Mouse (Mus musculus) lung, postnatal 14 days (tissue): ENCODE results near the gene Tfcp2l1.
"Not testable (repeated sequence)": the region's sequence is repeated elsewhere in the genome, so short reads cannot be mapped to it uniquely, and the experiment has no call there.

Experiments used
- DNase-seq: peaks from one replicate; pipeline ENCODE4 v3.0.0; 2021

Tfcp2l1 gene

DNA sequence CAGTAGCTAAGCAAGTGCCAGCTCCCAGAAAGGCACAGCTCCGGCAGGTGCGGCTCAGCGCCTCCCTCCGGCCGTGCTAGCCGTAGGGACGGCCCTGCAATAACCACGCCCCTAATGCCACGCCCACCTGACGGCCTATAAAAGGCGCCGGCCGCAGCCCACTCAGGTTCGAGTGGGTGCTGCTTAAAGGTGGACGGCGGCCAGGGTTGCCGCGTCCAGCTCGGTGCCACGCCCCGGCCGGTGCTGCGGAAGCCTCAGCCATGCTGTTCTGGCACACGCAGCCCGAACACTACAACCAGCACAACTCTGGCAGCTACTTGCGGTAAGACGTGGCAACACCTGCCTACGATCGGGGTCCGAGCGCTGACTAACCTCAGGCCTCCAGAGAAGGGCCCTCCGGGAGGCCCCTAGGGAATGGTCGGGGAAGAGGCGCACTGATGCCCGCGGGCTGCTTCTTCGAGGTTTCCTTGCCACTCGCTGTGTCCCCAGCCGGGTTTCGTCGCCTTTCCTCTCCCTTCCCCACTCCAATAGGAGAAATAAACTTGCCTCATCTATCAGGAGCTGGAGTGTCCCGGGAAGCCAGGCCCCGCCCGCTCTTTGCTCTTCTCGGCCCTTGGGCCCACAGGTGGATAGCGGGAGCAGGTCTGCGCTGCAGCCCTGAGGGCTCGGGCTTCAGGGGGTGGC, at the start of gene Tfcp2l1:
Gene Tfcp2l1, plus strand, starts transcription at position 165 of the 684 bp plus-strand sequence.
- DNase-seq, result peak; percentile 87

DNA sequence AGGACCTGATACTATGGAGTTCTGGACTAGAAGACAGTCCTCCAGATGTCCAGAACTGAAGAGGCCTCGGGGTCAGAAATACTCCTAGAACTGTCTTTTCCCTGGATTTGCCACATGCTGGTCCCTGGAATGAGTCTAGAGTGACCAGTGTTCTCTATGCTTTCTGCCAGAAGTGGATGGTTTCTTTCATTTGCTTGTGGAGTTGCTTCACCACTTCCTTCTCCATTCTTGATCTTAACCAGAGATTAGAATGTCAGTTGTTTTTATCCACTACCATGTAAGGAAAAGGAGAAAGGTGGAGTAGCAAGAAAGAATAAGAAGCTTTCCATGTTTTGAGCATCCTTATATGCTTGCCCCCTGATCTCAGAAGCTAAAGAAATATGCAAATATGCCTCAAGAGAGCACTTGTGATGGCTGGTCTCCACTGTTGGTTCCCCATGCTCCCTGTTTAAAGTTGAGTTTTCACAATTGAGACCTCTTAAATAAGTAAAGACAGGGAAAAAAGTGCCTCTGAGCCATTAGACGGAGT, 47.5 kb upstream of the Tfcp2l1 start:
- DNase-seq, result no peak

DNA sequence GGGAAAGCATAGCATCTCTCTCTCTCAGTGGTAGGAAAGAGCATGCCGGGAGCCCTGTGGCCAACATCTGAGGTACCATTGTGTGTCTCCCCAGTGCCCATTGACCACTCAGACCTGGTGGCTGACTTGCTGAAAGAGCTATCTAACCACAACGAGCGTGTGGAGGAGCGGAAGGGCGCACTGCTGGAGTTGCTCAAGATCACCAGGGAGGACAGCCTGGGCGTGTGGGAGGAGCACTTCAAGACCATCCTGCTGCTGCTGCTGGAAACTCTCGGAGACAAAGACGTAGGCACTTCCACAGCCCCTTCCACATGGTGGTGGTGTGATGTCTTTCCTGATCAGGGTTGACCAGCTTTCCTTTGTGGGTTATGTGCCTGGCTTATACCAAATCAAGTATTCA, 46.6 kb upstream of the Tfcp2l1 start:
- DNase-seq, result no peak

DNA sequence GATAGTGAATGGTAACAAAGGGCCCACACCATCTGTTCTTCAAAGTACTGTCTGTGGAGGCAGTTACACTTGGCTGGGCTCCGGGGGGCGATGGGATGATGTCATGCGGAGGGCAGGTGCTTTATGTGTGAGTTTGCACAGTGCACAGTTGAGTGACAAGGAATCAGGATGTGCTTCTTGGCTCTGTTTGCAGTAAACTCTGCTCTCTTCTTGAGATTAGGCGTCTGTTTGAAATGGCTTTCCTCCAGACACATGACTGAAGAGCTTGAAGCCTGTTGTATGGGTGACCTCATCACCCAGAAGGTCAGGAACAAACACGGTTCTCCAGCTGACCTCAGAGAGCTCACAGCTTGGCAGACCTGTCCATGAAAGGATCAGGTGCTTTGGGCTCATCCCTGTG, 38.0 kb upstream of the Tfcp2l1 start:
- peak; percentile 12 for DNase-seq

DNA sequence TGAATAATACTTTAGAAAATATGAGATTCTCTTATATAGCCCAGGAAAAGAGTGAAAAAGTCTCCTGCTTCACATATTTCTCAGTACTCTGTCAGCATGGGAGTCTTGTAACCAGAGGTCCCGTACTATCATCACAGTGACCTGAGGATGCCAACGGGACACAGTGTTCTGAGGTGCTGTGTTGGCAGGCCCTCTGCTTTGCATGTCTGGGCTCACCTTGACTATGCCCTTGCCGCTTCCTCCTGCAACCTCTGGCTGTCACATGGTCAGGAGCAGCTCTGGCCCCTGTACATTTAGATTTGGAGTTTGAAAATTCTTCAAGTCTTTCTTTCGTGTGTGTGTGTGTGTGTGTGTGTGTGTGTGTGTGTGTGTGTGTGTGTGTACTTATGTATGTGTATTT, 34.8 kb upstream of the Tfcp2l1 start:
- no peak for DNase-seq

DNA sequence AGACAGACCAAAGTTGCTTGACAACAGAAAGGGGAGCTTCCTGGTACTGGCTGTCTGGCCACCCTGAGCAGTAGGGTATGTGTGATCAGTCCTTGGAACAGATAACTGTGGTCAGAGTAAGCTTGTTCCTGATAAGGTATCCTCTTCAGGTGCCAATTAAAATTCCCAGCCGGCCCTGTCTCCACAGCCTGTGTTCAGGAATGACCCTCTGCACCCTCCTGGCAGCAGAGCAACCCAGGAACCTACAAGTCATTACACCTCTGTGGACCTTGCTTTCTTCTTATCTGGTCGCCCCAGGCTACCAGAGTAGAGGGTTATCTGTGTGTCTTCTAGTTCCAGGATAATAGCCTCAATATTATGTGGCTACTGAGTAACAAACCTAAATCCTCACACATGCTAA, 32.4 kb upstream of the Tfcp2l1 start:
- DNase-seq, result no peak

DNA sequence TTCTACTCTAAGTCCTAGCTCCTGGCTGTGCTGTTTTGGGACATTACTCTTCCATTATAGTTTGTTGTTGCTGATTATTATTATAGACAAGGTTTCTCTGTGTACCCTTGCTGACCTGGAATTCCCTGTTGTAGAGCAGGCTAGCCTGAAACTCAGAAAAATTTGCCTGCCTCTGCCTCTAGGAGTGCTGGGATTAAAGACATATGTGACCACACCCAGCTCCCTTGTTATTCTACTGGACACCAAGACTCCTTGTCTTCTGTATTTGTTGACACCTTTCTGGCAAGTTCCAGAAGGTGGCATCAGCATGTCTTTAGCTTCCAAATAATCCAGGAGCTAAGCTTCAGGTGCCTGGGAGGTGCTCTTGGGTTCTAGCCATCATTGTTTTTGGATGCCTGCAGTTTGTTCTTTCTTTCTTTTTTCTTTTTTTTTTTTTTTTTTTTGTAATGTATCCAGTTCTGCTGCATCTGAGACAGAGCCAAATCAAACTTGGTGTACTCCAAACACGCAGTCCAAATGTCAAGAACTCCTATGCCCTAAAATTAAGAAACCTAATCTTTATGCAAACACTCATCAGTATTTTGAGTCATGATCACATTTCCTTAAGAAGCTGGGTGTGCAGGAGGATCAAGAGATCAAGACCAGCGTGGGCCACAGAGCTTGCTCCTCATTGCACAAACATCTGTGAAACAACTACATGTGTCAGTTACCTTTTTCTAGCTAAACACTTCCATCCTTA, 30.1 kb upstream of the Tfcp2l1 start:
- no peak for DNase-seq

DNA sequence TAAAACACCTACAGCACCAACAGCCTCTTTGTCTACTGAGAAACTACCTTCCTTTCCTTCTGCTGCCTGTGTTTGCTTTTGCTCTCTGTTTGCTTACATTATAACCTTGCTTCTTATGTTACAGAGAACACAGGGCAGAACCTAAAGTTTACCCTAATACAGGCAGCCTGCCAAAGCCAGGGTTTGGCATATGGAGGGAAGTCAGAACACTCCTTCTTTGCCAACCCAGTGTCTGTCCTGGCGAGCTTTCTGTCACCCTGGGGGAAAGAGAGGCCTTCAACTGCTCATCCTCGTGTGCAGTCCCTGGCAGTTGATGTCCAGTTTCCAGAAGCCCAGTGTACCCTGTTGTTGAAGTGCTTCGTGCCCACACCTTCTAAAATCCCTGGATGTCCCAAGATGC, 29.4 kb upstream of the Tfcp2l1 start:
- DNase-seq, result peak; percentile 15

DNA sequence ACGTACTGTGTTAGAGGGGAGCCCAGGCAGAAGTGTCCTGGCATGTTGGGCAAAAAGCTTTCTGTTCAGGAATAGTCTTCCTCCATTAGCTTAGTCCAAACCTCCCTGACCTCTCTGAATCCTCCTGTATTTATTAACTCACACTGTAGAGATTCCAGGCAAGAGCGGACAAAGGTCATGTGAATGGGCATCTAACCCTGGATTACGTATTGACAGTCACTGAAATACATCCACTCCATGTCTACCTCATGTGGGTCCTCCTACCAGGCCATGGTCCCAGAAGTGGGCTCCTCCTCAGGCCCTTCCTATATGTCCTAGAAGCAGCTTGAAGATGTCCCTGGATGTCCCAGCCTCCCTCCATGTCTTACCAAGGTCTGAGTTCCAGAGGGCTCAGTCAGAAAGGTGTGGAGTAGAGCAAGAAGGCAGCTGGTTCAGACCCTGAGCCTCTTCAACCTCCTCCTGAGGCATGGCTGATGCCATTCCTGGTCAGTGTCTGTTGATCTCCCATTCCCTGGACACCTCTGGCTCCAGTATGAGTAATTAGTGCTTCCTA, 14.0 kb upstream of the Tfcp2l1 start:
- no peak for DNase-seq

DNA sequence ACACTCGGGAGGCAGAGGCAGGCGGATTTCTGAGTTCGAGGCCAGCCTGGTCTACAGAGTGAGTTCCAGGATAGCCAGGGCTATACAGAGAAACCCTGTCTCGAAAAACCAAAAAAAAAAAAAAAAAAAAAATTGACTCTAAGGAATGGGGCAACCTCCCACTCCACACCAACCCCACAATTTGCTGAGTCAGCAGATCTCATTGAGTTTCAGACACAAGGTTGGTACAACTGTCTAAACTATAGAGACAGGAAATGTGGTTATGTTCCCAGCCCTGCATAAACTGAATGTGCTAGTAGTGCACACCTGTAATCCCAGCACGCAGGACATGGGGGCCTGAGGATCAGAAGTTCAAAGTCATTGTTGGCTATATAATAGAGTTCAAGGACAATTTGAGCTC, 6.7 kb upstream of the Tfcp2l1 start:
- not testable (repeated sequence) for DNase-seq

DNA sequence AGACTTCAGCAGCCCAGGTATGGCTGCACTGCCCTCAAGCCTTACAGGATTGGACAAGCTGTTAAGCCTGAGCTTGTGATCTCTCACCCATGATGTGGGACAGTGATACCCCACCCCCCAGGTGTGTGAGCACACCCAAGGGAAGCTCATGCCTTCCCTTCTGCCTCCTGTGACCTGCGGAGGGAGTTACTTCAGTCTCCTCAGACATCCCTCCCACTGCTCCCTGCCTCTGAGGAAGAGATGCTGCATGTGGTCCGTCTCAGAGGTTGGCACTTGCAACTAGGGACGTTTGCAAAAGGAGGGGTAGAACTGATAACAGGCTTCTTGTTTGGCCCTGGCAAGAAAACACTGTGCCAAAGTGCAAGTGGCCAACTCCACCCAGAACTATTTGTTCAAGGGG, 4.9 kb upstream of the Tfcp2l1 start:
- DNase-seq, result no peak

DNA sequence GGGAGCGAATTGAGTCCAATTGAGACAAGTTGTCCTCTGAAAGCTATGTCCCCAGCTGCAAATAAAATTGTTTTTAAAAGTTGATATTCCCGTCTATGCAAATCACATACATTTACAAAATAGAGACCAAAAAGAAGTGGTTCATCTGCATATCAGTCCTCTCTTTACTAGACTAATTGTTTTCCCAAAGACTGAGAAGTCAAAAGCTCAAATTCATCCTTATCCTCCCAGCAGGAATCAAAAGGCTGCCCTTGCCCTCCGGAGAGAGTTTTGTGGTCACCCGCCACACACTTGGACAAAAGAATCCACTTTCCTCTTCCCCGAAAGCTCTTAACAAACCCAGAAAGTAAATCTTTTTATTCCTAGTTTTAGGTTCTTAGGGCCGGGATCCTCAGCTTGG, 2.3 kb upstream of the Tfcp2l1 start:
- no peak for DNase-seq

DNA sequence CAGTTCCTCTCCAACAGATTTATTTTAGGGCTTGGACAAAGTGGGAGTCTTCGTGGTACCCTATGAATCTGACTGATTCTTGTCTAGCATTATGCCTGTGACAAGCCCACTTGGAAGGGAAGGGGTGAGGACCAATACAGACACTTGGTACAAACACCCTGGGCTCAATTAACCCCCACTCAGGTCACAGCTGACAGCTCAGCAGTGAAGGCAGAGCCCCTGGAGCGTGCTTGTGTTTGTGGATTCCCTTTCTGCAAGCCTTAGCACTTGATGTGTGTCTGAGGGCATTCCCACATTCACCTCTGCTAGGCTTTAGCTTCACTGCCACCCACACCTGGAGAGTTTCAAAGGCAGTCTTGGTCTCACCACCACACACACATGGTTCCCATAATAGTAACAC, 1.8 kb upstream of the Tfcp2l1 start:
- no peak for DNase-seq

DNA sequence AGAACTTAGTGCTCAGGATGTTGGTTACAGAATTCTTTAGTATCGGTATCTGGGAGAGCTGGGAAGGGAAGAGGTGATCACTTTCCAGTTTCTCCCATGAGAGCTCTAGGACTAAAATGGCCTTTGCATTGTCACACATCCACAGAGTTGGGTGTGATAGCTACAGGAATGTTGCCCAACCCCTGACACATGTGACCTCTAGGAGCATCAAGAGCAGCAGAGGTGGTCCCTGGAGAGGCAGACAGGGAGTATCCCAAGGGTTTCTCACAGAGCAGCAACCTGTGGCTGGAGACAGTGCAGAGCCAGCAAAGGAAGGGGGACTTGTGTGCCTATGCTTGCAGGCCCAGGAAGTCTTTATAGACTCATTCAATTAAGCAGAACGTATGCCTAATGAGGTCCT, 1.3 kb upstream of the Tfcp2l1 start:
- DNase-seq, result no peak

DNA sequence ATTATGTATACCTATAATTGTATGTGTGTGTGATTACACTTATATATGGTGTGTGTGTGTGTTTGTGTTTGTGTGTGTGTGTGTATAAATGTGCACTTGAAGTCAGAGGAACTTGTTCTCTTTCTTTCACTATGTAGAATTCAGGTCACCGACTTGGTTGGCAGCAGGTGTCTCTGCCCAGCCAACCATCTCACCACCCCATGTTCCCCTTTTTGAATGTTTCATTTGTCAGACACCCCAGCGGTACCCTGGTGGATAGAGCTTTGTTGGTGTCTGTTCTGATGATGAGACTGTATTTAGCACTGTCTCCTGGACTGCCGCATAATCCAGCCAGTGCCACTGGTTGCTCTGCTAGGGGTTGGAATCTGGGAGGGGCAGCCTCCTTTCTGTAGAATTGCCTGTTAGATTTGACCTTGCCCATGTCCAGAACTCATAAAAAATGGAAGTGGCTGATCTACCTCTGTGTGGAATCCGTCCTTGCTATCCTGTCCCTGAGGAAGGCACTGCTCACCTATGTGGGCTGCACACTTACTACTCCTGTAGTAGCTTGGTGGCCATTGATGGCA, 5.8 kb downstream of the Tfcp2l1 start:
- no peak for DNase-seq

DNA sequence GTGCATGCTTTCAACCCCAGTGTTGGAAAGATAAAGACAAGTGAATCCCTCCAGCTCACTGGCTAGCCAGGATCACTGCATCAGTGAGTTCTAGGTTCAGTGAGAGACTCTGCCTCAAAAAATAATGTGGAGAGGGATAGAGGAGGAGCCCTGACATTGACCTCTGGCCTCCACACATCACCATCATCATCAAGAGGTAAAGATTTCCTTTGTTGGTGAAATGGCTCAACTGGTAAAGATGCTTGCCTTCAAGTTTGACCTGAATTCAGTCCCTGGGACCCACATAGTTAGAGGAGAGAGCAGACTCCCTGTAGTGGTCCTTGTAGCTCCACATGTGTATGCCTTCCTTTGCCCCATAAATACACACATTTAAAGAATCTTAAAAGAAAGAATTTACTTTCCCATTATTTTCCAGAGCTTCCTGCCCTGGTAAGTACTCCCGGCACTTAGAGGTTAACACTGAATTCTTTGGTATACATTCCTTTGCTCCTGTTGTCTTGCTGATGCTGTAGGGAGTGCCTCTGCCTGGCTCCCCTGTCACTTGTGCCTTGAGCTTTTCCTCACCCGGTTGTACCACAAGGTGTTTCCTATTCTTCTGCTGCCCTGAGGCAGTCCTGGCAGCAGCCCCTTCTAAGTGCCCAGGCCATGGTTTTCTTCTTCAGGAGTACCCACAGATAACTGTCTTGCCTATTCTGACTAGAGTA, 14.7 kb downstream of the Tfcp2l1 start:
- DNase-seq, result no peak

DNA sequence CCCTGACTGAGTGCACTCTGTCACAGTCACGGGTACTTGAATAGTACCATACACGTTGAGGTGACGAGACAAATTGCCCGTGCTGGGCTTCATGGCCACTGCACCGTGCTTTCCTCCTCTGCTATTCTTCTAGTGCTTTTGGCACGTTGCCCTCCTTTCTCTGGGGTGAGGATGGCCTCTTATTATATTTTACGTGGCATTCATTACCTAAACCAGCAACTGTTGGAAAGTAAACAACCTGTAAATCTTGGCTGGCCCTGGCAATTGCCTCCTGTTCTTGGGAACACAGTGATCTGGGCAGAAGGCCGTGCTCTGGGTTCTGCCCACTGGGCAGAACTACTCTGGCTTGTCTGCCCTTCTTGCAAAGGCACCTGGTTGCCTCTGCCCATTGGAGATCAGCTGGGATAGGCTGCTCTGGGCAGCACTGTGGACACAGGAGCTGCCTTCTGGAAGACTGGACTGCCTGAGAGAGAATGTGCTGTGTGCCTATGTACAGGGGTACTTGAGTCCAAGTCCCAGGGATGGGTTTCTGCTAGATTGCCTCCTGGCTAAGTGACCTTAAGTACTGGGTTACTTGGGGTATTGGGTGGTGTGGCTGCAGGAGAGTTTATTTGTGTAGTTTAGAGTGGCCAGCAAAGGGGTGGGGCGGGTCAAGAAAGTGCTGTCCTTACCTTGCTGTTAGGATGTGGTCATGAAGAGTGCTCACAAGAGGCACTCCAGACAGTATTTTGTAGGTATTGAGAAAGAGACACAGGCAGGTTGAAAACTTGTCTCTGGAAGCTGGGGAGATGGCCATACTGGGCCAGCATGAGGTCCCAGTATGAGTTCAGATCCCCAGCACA, 15.6 kb downstream of the Tfcp2l1 start:
- peak; percentile 44 for DNase-seq

DNA sequence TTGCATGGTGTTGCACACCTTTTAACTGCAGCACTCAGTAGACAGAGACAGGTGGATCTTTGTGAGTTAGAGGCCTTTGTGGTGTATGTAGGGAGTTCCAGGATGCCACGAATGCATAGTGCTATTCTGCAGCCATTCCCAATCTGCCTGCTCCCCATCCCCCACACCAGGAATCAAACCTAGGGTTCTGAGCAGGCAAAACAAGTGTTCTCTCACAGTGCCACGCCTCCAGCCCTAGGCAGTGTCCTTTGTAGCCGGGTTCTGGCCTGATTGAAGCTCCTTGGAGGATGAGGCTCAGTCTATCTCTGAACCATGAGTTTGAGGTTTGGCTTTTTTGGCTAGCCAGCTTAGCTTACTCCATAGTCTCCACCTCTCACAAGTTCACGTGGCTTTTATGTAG, 18.0 kb downstream of the Tfcp2l1 start:
- no peak for DNase-seq

DNA sequence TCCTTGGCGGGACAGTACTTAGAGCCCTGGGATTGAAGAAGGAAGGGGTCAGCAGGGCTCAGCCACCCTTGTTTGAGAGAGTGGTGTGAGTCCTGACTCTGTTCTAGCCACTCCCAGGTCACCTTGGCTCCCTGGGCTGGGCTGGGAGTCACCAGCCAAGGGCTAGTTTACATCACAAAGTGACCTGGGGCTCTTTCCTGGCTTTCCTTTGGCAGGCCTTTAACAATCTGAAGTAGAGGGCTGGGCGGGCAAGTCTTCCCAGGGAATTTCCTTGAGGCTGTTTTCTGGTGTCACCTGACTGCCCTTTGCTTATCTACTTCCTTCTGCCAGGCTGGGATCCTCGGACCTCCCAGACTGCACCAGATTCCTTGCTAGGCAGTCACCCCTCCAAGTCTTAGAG, 20.3 kb downstream of the Tfcp2l1 start:
- DNase-seq, result peak; percentile 18

DNA sequence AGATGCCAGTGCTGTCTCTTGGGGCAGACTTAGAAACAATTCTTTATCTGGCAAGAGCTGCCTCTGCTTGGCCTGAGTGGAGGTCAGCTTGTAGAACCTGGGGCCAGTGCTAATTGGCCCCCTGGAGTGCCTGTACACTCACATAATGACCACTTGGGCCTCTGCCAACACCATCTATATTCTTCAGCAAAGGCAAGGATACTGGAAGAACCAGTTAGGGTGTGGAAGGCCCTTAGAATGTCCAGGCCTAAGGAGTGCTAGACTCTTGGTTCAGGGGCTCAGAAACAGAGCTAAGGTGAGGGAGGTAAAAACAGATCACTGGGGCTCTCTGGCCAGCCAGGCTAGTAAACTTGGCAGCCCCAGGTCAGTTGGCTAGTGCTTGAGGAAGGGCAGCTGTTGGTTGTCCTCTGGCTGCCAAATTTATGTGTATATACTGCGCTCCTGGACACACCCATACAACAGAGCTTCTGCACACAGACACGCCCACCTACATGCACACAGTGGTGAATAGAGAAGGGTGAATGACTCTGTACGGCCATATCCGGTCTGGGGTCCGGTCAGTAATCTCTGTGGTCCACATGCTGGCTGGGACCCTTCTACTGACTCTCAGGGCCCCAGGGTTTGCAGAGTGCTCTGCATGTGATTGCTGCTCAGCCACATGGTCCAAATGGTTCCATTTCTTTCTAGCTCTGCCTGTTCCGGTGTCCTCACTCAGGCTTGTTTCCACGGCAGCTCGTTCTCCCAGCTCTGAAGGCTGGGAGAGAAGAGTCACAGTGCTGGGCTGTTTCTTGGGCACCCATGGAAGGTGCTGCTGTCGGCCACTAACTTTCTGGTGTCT, 22.4 kb downstream of the Tfcp2l1 start:
- peak; percentile 71 for DNase-seq

DNA sequence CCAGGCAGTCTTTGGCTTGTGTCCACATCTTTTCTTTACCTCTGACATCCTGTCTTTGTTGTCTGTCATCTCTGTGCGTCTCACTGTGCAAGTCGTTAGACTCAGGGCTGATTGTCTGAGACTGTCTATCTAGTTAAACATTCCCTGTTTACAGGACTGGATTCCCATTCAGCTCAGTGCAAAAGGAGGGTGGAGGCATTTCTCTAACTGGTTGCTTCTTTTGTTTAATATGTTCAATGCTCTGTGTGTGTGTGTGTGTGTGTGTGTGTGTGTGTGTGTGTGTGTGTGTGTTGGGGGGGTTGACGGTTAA, 23.0 kb downstream of the Tfcp2l1 start:
- no peak for DNase-seq
